Mouse (Mus musculus) heart, adult 2 months (tissue): Measurements from ENCODE around the gene Gm17581.

Source experiments
- CTCF ChIP-seq: fragments of 200-600 bp; IDR thresholded peaks from 2 replicates; pipeline ENCODE4 v1.8.1; 2022; ENCODE audit warnings: antibody characterized with exemption, mild to moderate bottlenecking, moderate library complexity
- EP300 ChIP-seq: fragments of 200-500 bp; IDR thresholded peaks from 2 replicates; pipeline ENCODE4 v1.6.1; 2011; ENCODE audit warnings: low read depth, low read length, control low read depth; ENCODE audit not compliant: insufficient read depth
- POLR2A ChIP-seq: fragments of 200-500 bp; IDR thresholded peaks from 2 replicates; pipeline ENCODE4 v1.6.1; 2011; ENCODE audit warnings: mild to moderate bottlenecking, low read depth, low read length, control low read depth; ENCODE audit not compliant: insufficient read depth

DNA sequence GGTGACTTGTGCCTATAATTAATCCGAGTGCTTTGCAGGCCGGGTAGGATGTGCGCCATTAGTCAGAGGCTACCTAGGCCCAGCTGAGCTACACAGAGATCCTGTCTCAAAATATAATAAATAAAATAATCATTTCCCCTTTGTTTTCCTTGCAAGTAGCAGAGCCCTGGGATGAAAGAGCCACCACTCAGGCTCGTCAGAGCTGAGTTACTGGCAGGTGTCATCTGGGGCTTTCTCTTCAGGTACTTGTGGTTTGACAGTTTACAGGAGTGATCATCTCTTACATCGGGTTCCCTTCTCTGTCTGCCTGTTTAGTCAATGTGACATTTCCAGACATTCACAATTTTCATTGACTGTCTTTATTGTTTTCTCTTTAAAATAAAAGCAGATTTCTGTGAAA is 49.1 kb downstream of the Gm17581 start:
- TF ChIP-seq CTCF (no peak), POLR2A (no peak), EP300 (no peak)
